Mouse (Mus musculus): Measurements from ENCODE around the gene Suds3.

DNA sequence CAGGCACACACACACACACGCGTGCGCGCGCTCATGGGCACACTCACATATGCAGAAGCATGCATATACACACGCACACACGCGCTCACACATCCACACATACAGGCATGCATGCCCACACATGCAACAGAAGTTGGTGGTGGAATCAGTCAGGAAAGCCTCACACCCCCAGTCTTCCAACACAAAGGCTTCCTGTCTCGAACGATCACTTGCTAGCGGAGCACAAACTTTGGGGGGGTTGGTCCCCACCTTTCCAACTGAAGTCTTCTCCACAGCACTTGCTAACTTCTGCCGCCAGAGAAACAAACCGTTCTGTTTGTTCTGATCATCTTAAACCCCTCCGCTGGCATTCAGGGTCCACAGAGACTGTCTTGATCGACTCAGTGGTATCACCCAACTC lies 14.8 kb upstream of the Suds3 start:
- no peak for TF ChIP-seq POLR2A (IDR thresholded peaks at IDR 0.05; ENCODE audit: borderline replicate concordance, extremely low read depth, low read depth, low read length)
- TF ChIP-seq CTCF (IDR thresholded peaks at IDR 0.05; ENCODE audit: insufficient read depth, low read length) = no peak

Measured in lung, adult 2 months (tissue).